Mouse (Mus musculus) gastrocnemius, postnatal 4 days (tissue): ENCODE data around the gene Ifnl2. TPM values are rescaled to one million over a fixed set of nuclear protein-coding genes. Genes with fewer than 3 reads are reported as not detected.
"Not testable (repeated sequence)": the region's sequence is repeated elsewhere in the genome, so short reads cannot be mapped to it uniquely, and the experiment has no call there.

Source experiments
- DNase-seq, 2 experiments: peaks; one replicate each; pipeline ENCODE4 v3.0.0; 2021 to 2022; ENCODE audit warnings: low spot score in 2 of 2, mixed read lengths in 2 of 2
- long read RNA-seq, 2 experiments: library from polyadenylated mRNA; stranded (forward); transcript quantifications; one replicate each; pipeline ENCODE4 v2.0.0; 2021
- total RNA-seq, 2 experiments: library from RNA; stranded (reverse); gene quantifications; 2 replicates each; pipeline ENCODE4 v1.2.3; 2021

Gene Ifnl2
- total RNA-seq = not detected
- long read RNA-seq, experiment 1 = 0 reads
- long read RNA-seq, experiment 2 = 0 reads

GRCm38 (mm10) chr7:28510405-28510974 lies at the start of gene Ifnl2:
TSS of gene Ifnl2 (minus strand) at chr7:28510455.
- DNase-seq = not testable (repeated sequence)

GRCm38 (mm10) chr7:28558486-28558885 lies 48.2 kb upstream of the Ifnl2 start:
- DNase-seq = peak; percentile 55 to 75

- DNase-seq = no peak
These were observed 47.5 kb upstream of the Ifnl2 start for GRCm38 (mm10) chr7:28557708-28558107.

- no peak for DNase-seq
These were observed 46.8 kb upstream of the Ifnl2 start for GRCm38 (mm10) chr7:28557069-28557468.

GRCm38 (mm10) chr7:28555939-28556535 lies 45.8 kb upstream of the Ifnl2 start:
- DNase-seq = no peak

- no peak for DNase-seq
These were observed 42.8 kb upstream of the Ifnl2 start for GRCm38 (mm10) chr7:28553076-28553475.

- no peak for DNase-seq
These were observed 37.4 kb upstream of the Ifnl2 start for GRCm38 (mm10) chr7:28547628-28548027.

GRCm38 (mm10) chr7:28547154-28547553 lies 36.9 kb upstream of the Ifnl2 start, which contains the start of gene Nccrp1:
TSS of gene Nccrp1 (minus strand) at chr7:28547254.
- DNase-seq = no peak

GRCm38 (mm10) chr7:28546649-28547048 lies 36.4 kb upstream of the Ifnl2 start:
- DNase-seq = no peak

- no peak for DNase-seq
These were observed 35.6 kb upstream of the Ifnl2 start for GRCm38 (mm10) chr7:28545891-28546210.

- DNase-seq = no peak
These were observed 35.0 kb upstream of the Ifnl2 start for GRCm38 (mm10) chr7:28545048-28545890.

- no peak for DNase-seq
These were observed 33.9 kb upstream of the Ifnl2 start for GRCm38 (mm10) chr7:28544051-28544601.

- no peak for DNase-seq
These were observed 30.3 kb upstream of the Ifnl2 start, which contains the start of gene Sycn for GRCm38 (mm10) chr7:28540526-28540925. TSS of gene Sycn (plus strand) at chr7:28540885.

- DNase-seq = not testable (repeated sequence)
These were observed 28.6 kb upstream of the Ifnl2 start for GRCm38 (mm10) chr7:28538886-28539285.

GRCm38 (mm10) chr7:28532005-28532404 lies 21.8 kb upstream of the Ifnl2 start:
- no peak for DNase-seq

GRCm38 (mm10) chr7:28527922-28528719 lies 17.9 kb upstream of the Ifnl2 start:
- DNase-seq = peak; percentile 72 to 76

- not testable (repeated sequence) for DNase-seq
These were observed 12.3 kb upstream of the Ifnl2 start, which contains the start of gene Ifnl3 for GRCm38 (mm10) chr7:28522536-28522935. TSS of gene Ifnl3 (plus strand) at chr7:28522836.

GRCm38 (mm10) chr7:28511441-28511840 lies 1.2 kb upstream of the Ifnl2 start:
- DNase-seq = no peak

GRCm38 (mm10) chr7:28509121-28509520 lies 1.1 kb downstream of the Ifnl2 start:
- DNase-seq = not testable (repeated sequence)

GRCm38 (mm10) chr7:28505585-28505984 lies 4.7 kb downstream of the Ifnl2 start:
- no peak for DNase-seq

GRCm38 (mm10) chr7:28495426-28495825 lies 14.8 kb downstream of the Ifnl2 start:
- no peak for DNase-seq
